Mouse (Mus musculus) intestine, embryonic 16.5 days (tissue): Measurements from ENCODE around the gene Jph3. TPM values are rescaled to one million over a fixed set of nuclear protein-coding genes. Genes with fewer than 3 reads are reported as not detected.

ENCODE experiments used
- ATAC-seq: fragments of 200-750 bp; cut with Nextera tagmentation; 2 replicates; pipeline ENCODE4 v1.8.0; 2017; ENCODE audit warnings: moderate TSS enrichment, moderate library complexity
- H3K27ac ChIP-seq: fragments of 300-500 bp; sonication (generic); 2 replicates; pipeline ENCODE4 v1.5.1; 2014; ENCODE audit warnings: mild to moderate bottlenecking, low read length
- H3K27me3 ChIP-seq: fragments of 300-500 bp; sonication (generic); replicated peaks from 2 replicates; pipeline ENCODE4 v1.6.1; 2014; ENCODE audit warnings: low read length, control low read depth, mixed read lengths; ENCODE audit not compliant: control insufficient read depth, insufficient read depth
- H3K36me3 ChIP-seq: fragments of 300-500 bp; sonication (generic); 2 replicates; pipeline ENCODE4 v1.6.1; 2014; ENCODE audit warnings: low read length, control low read depth; ENCODE audit not compliant: control insufficient read depth, insufficient read depth
- H3K4me1 ChIP-seq: fragments of 300-500 bp; sonication (generic); 2 replicates; pipeline ENCODE4 v1.6.1; 2014; ENCODE audit warnings: low read length, control low read depth, mixed read lengths; ENCODE audit not compliant: control insufficient read depth, insufficient read depth
- H3K4me2 ChIP-seq: fragments of 300-500 bp; sonication (generic); 2 replicates; pipeline ENCODE4 v1.6.1; 2014; ENCODE audit warnings: low read depth, low read length, control low read depth
- H3K4me3 ChIP-seq: fragments of 300-500 bp; sonication (generic); 2 replicates; pipeline ENCODE4 v1.5.1; 2014; ENCODE audit warnings: mild to moderate bottlenecking, low read length
- H3K9ac ChIP-seq: fragments of 300-500 bp; sonication (generic); 2 replicates; pipeline ENCODE4 v1.6.1; 2014; ENCODE audit warnings: low read depth, low read length
- H3K9me3 ChIP-seq: fragments of 300-500 bp; sonication (generic); 2 replicates; pipeline ENCODE4 v1.6.1; 2016; ENCODE audit warnings: low read length, control low read depth; ENCODE audit not compliant: control insufficient read depth
- WGBS: fragments of 180-500 bp; shearing (Covaris S2); extraction: QIAGEN DNeasy Blood & Tissue Kit; methylation state at CpG from one replicate; pipeline ENCODE4 v1.1.7; 2014; 5-methylcytosine and 5-hydroxymethylcytosine counted together
- polyA plus RNA-seq: library from polyadenylated mRNA; unstranded; fragments of >200 nt; fragmentation: Nextera tagmentation; extraction: Ambion mirVana; gene quantifications from 2 replicates; pipeline ENCODE4 v1.2.1, GENCODE M21; 2015

Gene Jph3
- polyA plus RNA-seq, 1 experiment from 2014 or later: 2.8 TPM

- no peak overlapping the region for H3K9ac ChIP-seq
- no peak for ATAC-seq
- no peak overlapping the region for H3K4me2 ChIP-seq
- no peak overlapping the region for H3K4me3 ChIP-seq
- H3K27me3 ChIP-seq: no peaks in the 10 kb centered on the region
- H3K27ac ChIP-seq: no peak overlapping the region
- 0 out of 2 replicates have a peak, but pooled peaks cover 4% of the 10 kb centered on the region for H3K36me3 ChIP-seq
- no peaks in the 10 kb centered on the region for H3K9me3 ChIP-seq
- no peaks in the 10 kb centered on the region for H3K4me1 ChIP-seq
- 56% methylated on average over 7 of the region's 7 CpGs for WGBS
These were observed 62.7 kb downstream of the Jph3 start for GRCm38 (mm10) chr8:121792159-121792558.

- no peak for ATAC-seq
- H3K36me3 ChIP-seq: 0 out of 2 replicates have a peak, but pooled peaks cover 7% of the 10 kb centered on the region
- 56% methylated on average over 4 of the region's 4 CpGs for WGBS
- no peak overlapping the region for H3K9ac ChIP-seq
- no peaks in the 10 kb centered on the region for H3K9me3 ChIP-seq
- H3K4me2 ChIP-seq: no peak overlapping the region
- H3K4me1 ChIP-seq: no peaks in the 10 kb centered on the region
- H3K27me3 ChIP-seq: no peaks in the 10 kb centered on the region
- 0 out of 2 replicates have a peak overlapping the region, but pooled peaks have one; percentile 12 for H3K27ac ChIP-seq
- H3K4me3 ChIP-seq: no peak overlapping the region
These were observed 63.2 kb downstream of the Jph3 start for GRCm38 (mm10) chr8:121792627-121793026.

GRCm38 (mm10) chr8:121794151-121794550 is 64.7 kb downstream of the Jph3 start:
- no peak for ATAC-seq
- 46% methylated on average over 3 of the region's 3 CpGs for WGBS
- H3K4me2 ChIP-seq: no peak overlapping the region

GRCm38 (mm10) chr8:121795461-121795860 is 66.0 kb downstream of the Jph3 start:
- H3K27ac ChIP-seq: no peak overlapping the region
- 88% methylated on average over 8 of the region's 8 CpGs for WGBS
- H3K4me2 ChIP-seq: no peak overlapping the region
- no peaks in the 10 kb centered on the region for H3K27me3 ChIP-seq
- H3K4me3 ChIP-seq: no peak overlapping the region
- ATAC-seq: no peak
- no peak overlapping the region for H3K9ac ChIP-seq
- no peaks in the 10 kb centered on the region for H3K4me1 ChIP-seq
- H3K9me3 ChIP-seq: no peaks in the 10 kb centered on the region
- H3K36me3 ChIP-seq: 0 out of 2 replicates have a peak, but pooled peaks cover 7% of the 10 kb centered on the region

More at GRCm38 (mm10) chr8:121794151-121794550, 64.7 kb downstream of the Jph3 start:
- Histone ChIP-seq H3K4me3 (no peak overlapping the region), H3K4me1 (no peaks in the 10 kb centered on the region), H3K27me3 (no peaks in the 10 kb centered on the region), H3K36me3 (0 out of 2 replicates have a peak, but pooled peaks cover 7% of the 10 kb centered on the region), H3K27ac (no peak overlapping the region), H3K9me3 (no peaks in the 10 kb centered on the region), H3K9ac (no peak overlapping the region)

GRCm38 (mm10) chr8:121796406-121796805 is 67.0 kb downstream of the Jph3 start:
- ATAC-seq: no peak

GRCm38 (mm10) chr8:121798401-121798800 is 69.0 kb downstream of the Jph3 start:
- H3K9ac ChIP-seq: no peak overlapping the region
- H3K36me3 ChIP-seq: 0 out of 2 replicates have a peak, but pooled peaks cover 7% of the 10 kb centered on the region
- H3K4me1 ChIP-seq: no peaks in the 10 kb centered on the region
- no peak overlapping the region for H3K27ac ChIP-seq
- no peak overlapping the region for H3K4me2 ChIP-seq
- H3K9me3 ChIP-seq: no peaks in the 10 kb centered on the region
- no peak overlapping the region for H3K4me3 ChIP-seq
- 77% methylated on average over 6 of the region's 6 CpGs for WGBS
- ATAC-seq: no peak
- H3K27me3 ChIP-seq: no peaks in the 10 kb centered on the region

More at GRCm38 (mm10) chr8:121796406-121796805, 67.0 kb downstream of the Jph3 start:
- H3K27ac ChIP-seq: no peak overlapping the region
- H3K27me3 ChIP-seq: no peaks in the 10 kb centered on the region
- WGBS: 90% methylated on average over 11 of the region's 11 CpGs
- H3K9ac ChIP-seq: no peak overlapping the region
- 0 out of 2 replicates have a peak, but pooled peaks cover 7% of the 10 kb centered on the region for H3K36me3 ChIP-seq
- H3K4me2 ChIP-seq: no peak overlapping the region
- H3K4me3 ChIP-seq: no peak overlapping the region
- no peaks in the 10 kb centered on the region for H3K9me3 ChIP-seq
- H3K4me1 ChIP-seq: no peaks in the 10 kb centered on the region

- 96% methylated on average over 5 of the region's 5 CpGs for WGBS
- no peaks in the 10 kb centered on the region for H3K36me3 ChIP-seq
- H3K4me1 ChIP-seq: no peaks in the 10 kb centered on the region
- no peak overlapping the region for H3K27ac ChIP-seq
- H3K9ac ChIP-seq: no peak overlapping the region
- no peak overlapping the region for H3K4me3 ChIP-seq
- ATAC-seq: no peak
- H3K27me3 ChIP-seq: no peaks in the 10 kb centered on the region
- H3K4me2 ChIP-seq: no peak overlapping the region
- no peaks in the 10 kb centered on the region for H3K9me3 ChIP-seq
These were observed 75.4 kb downstream of the Jph3 start for GRCm38 (mm10) chr8:121804829-121805228.

GRCm38 (mm10) chr8:121806126-121806525 is 76.7 kb downstream of the Jph3 start:
- Histone ChIP-seq H3K9me3 (no peaks in the 10 kb centered on the region), H3K36me3 (no peaks in the 10 kb centered on the region), H3K4me1 (no peaks in the 10 kb centered on the region), H3K4me2 (no peak overlapping the region), H3K9ac (no peak overlapping the region), H3K4me3 (no peak overlapping the region), H3K27ac (no peak overlapping the region), H3K27me3 (no peaks in the 10 kb centered on the region)
- 93% methylated on average over 13 of the region's 13 CpGs for WGBS
- ATAC-seq: no peak

- Histone ChIP-seq H3K9ac (no peak overlapping the region), H3K27me3 (no peaks in the 10 kb centered on the region), H3K4me2 (no peak overlapping the region), H3K4me1 (no peaks in the 10 kb centered on the region), H3K9me3 (no peaks in the 10 kb centered on the region), H3K27ac (no peak overlapping the region), H3K36me3 (no peaks in the 10 kb centered on the region), H3K4me3 (no peak overlapping the region)
- 79% methylated on average over 11 of the region's 11 CpGs for WGBS
- ATAC-seq: no peak
These were observed 78.6 kb downstream of the Jph3 start for GRCm38 (mm10) chr8:121808032-121808431.
